Mouse (Mus musculus) embryonic fibroblast, embryonic 13.5 days (primary cell): ENCODE data around the gene Apob. TPM values are rescaled to one million over a fixed set of nuclear protein-coding genes. Genes with fewer than 3 reads are reported as not detected.
"Not testable (repeated sequence)": the region's sequence is repeated elsewhere in the genome, so short reads cannot be mapped to it uniquely, and the experiment has no call there.

Experiments used
- H3K27ac ChIP-seq: 2 replicates; pipeline ENCODE4 v1.5.1; 2012; ENCODE audit warnings: low read length, control low read depth, inconsistent platforms; ENCODE audit not compliant: insufficient read depth
- H3K4me1 ChIP-seq: 2 replicates; pipeline ENCODE4 v1.6.1; 2011; ENCODE audit warnings: low read length; ENCODE audit not compliant: control insufficient read depth, insufficient read depth
- H3K4me3 ChIP-seq: 2 replicates; pipeline ENCODE4 v1.5.1; 2011; ENCODE audit warnings: mild to moderate bottlenecking, control low read depth, low read length; ENCODE audit not compliant: insufficient read depth
- CTCF ChIP-seq: IDR thresholded peaks from 2 replicates; pipeline ENCODE4 v1.5.1; 2011; ENCODE audit warnings: mild to moderate bottlenecking, control low read depth, low read length, moderate library complexity, borderline replicate concordance; ENCODE audit not compliant: insufficient read depth
- POLR2A ChIP-seq: IDR thresholded peaks from 2 replicates; pipeline ENCODE4 v1.6.1; 2011; ENCODE audit warnings: low read depth, mild to moderate bottlenecking, control low read depth, low read length, moderate library complexity
- polyA plus RNA-seq: library from polyadenylated mRNA; stranded (reverse); fragments of >200 nt; gene quantifications from 2 replicates; pipeline ENCODE4 v1.2.4, GENCODE M21; 2011; ENCODE audit warnings: low read depth; ENCODE audit not compliant: missing spikeins, insufficient read length

The Apob gene
- polyA plus RNA-seq, 1 experiment = 0.25 TPM

- TF ChIP-seq POLR2A (no peak), CTCF (no peak)
- Histone ChIP-seq H3K27ac (no peak overlapping the region), H3K4me1 (peaks cover 11% of the 10 kb centered on the region), H3K4me3 (no peak overlapping the region)
Observed at GRCm38 (mm10) chr12:7971736-7972135, 5.7 kb upstream of the Apob start.

GRCm38 (mm10) chr12:7973773-7974322 is 3.6 kb upstream of the Apob start:
- H3K4me1 ChIP-seq = peaks cover 2% of the 10 kb centered on the region; the same call in 1 of the 2 replicates
- H3K4me3 ChIP-seq = no peak overlapping the region
- H3K27ac ChIP-seq = no peak overlapping the region
- no peak for TF ChIP-seq CTCF
- no peak for TF ChIP-seq POLR2A

GRCm38 (mm10) chr12:7978190-7978884 is 889 bp downstream of the Apob start:
- TF ChIP-seq CTCF (peak; percentile 83; the same call in 1 of the 2 replicates), POLR2A (no peak)
- Histone ChIP-seq H3K4me1 (no peaks in the 10 kb centered on the region), H3K4me3 (no peak overlapping the region), H3K27ac (no peak overlapping the region)

GRCm38 (mm10) chr12:7984411-7984810 is 7.0 kb downstream of the Apob start:
- TF ChIP-seq CTCF = no peak
- no peak for TF ChIP-seq POLR2A
- no peaks in the 10 kb centered on the region for H3K4me1 ChIP-seq
- H3K27ac ChIP-seq = no peak overlapping the region
- H3K4me3 ChIP-seq = no peak overlapping the region

- TF ChIP-seq CTCF (no peak), POLR2A (no peak)
- Histone ChIP-seq H3K4me3 (no peak overlapping the region), H3K27ac (no peak overlapping the region), H3K4me1 (no peaks in the 10 kb centered on the region)
Observed at GRCm38 (mm10) chr12:7990804-7991203, 13.4 kb downstream of the Apob start.

- no peak overlapping the region for H3K27ac ChIP-seq
- H3K4me3 ChIP-seq = no peak overlapping the region
- H3K4me1 ChIP-seq = no peaks in the 10 kb centered on the region
- TF ChIP-seq CTCF (no peak), POLR2A (no peak)
Observed at GRCm38 (mm10) chr12:7991570-7991969, 14.1 kb downstream of the Apob start.

- no peak overlapping the region for H3K27ac ChIP-seq
- no peak for TF ChIP-seq POLR2A
- no peaks in the 10 kb centered on the region for H3K4me1 ChIP-seq
- H3K4me3 ChIP-seq = no peak overlapping the region
Observed at GRCm38 (mm10) chr12:8020931-8021330, 43.5 kb downstream of the Apob start.

GRCm38 (mm10) chr12:8029520-8029919 is 52.1 kb downstream of the Apob start:
- TF ChIP-seq CTCF (no peak), POLR2A (no peak)
- H3K4me3 ChIP-seq = no peak overlapping the region
- no peaks in the 10 kb centered on the region for H3K4me1 ChIP-seq
- H3K27ac ChIP-seq = no peak overlapping the region

- Histone ChIP-seq H3K27ac (no peak overlapping the region), H3K4me1 (no peaks in the 10 kb centered on the region), H3K4me3 (no peak overlapping the region)
- TF ChIP-seq POLR2A = no peak
- TF ChIP-seq CTCF = no peak
Observed at GRCm38 (mm10) chr12:8030057-8030456, 52.6 kb downstream of the Apob start.

- not testable (repeated sequence) for H3K27ac ChIP-seq, H3K4me1 ChIP-seq, H3K4me3 ChIP-seq
Observed at GRCm38 (mm10) chr12:8031169-8031568, 53.7 kb downstream of the Apob start.
